Mouse (Mus musculus) E14TG2a.4 (cell line): ENCODE measurements around the gene Stk39.

Source experiments
- H3K27me3 ChIP-seq: 2 replicates; pipeline ENCODE4 v1.6.1; 2014; ENCODE audit warnings: low read length, control low read depth; ENCODE audit not compliant: insufficient read depth
- H3K36me3 ChIP-seq: 2 replicates; pipeline ENCODE4 v1.6.1; 2014; ENCODE audit warnings: low read length, control low read depth; ENCODE audit not compliant: insufficient read depth
- H3K4me1 ChIP-seq: replicated peaks from 2 replicates; pipeline ENCODE4 v1.6.1; 2014; ENCODE audit warnings: low read depth, low read length, control low read depth
- H3K4me3 ChIP-seq: replicated peaks from 2 replicates; pipeline ENCODE4 v1.5.1; 2014; ENCODE audit warnings: mild to moderate bottlenecking, low read length
- H3K9me3 ChIP-seq: 2 replicates; pipeline ENCODE4 v1.6.1; 2014; ENCODE audit warnings: low read length, control low read depth
- CTCF ChIP-seq: conservative IDR thresholded peaks from 2 replicates; pipeline ENCODE4 v1.5.1; 2014; ENCODE audit warnings: low read length
- NANOG ChIP-seq: IDR thresholded peaks from 2 replicates; pipeline ENCODE4 v1.6.1; 2014; ENCODE audit warnings: borderline replicate concordance, low read length, mixed read lengths
- POU5F1 ChIP-seq: IDR thresholded peaks from 2 replicates; pipeline ENCODE4 v1.6.1; 2014; ENCODE audit warnings: low read length, borderline replicate concordance

The Stk39 gene

DNA sequence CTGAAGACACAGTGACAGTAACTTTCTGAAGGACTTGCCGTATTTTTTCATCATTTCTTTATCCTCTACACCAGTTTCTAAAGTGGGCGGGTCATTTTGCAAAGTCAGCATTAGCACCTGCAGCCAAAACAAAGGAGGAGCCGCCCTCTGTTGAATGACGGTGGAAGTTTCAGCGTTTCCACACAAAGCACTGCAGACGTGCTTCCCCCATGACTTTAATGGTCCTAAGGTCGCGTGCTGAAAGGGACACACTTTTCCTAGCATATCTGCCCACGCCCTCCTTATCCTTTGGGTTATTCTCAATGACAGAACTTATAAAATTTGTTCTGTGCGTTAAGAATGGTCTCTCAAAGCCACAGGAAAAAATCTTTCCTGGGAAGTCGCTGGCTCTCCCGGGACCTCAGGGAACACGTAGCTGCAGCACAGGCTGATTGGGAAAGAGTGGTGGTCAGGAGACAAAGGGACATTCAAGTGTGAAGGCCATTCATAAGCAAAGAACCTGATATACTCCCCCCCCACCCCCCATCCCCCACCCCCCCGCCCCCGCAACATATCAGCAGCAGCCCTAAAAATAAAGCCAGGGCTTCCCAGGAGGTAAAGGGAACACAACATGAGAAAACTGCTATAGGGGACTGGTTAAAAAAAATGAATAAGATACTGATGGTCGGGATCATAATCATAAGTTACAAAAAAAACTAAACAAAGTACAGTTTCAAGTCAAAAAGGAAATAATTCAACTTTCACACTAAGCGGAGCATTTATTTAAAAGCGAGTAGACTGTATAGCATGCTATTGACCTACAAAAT lies 105.8 kb downstream of the Stk39 start:
- Histone ChIP-seq H3K27me3 (0 out of 2 replicates have a peak, but pooled peaks cover 6% of the 10 kb centered on the region), H3K36me3 (no peaks in the 10 kb centered on the region), H3K4me1 (peaks cover 47% of the 10 kb centered on the region), H3K9me3 (no peaks in the 10 kb centered on the region), H3K4me3 (peak overlapping the region; percentile 43; the same call in 1 of the 2 replicates)
- no peak for TF ChIP-seq CTCF
- no peak for TF ChIP-seq NANOG
- no peak for TF ChIP-seq POU5F1

DNA sequence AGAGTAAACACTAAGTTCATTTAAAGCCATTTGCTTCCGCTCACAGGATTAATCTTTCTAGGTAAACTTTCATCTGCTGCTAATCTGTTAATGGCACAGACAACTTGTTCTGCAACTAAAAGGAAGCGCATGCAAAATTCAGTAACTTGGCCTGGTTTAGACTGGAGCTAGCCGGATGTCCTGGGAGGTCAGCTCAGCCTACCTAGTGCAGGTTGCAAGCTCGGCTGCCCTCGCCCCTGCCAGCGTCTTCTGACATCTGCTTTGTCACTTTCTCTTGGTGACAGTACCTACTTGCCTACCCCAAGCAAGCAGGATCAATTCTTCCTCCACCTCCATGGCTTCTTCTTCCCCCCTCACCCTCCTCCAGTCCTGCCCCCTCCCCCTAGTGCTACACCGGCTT lies 106.6 kb downstream of the Stk39 start:
- Histone ChIP-seq H3K4me1 (peaks cover 47% of the 10 kb centered on the region), H3K36me3 (no peaks in the 10 kb centered on the region), H3K27me3 (0 out of 2 replicates have a peak, but pooled peaks cover 6% of the 10 kb centered on the region), H3K4me3 (no peak overlapping the region; the same call in 1 of the 2 replicates), H3K9me3 (no peaks in the 10 kb centered on the region)
- TF ChIP-seq NANOG, result no peak
- no peak for TF ChIP-seq POU5F1
- no peak for TF ChIP-seq CTCF

DNA sequence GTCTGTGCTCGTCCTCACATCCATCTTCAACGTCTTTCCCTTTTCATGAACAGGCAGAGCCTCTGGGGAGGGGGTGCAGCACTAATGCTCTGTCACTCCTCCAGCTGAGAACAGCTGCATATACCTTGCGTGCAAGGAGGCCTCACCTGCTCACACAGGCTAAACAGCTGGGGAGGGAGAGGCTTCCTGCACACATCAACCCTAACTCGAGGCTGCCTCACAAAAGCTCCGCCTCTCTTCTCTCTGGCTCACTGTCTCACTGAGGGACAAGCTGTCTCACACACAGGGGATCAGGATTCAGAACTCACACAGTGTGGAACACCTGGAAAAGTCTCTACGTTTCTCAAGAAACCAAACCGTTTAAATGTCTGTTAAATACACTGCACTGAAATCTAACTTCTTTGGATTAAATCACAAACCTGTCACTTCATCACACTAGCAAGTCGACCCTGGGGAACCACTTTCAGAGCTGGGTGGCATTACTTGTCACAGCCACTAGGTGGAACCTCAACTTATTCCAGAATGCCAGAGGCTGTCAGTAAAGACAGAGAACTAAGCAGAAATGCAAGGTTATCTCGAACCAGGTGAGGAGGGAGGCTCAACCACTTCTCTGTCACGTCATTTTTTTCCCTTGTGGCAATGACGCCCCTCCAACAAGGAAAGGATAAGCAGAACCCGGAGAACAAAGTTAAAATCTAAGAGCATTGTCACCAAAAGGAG lies 107.7 kb downstream of the Stk39 start:
- TF ChIP-seq CTCF (peak; percentile 77), NANOG (no peak), POU5F1 (no peak)
- H3K9me3 ChIP-seq, result no peaks in the 10 kb centered on the region
- peaks cover 47% of the 10 kb centered on the region for H3K4me1 ChIP-seq
- no peak overlapping the region for H3K4me3 ChIP-seq
- H3K36me3 ChIP-seq, result no peaks in the 10 kb centered on the region
- H3K27me3 ChIP-seq, result 0 out of 2 replicates have a peak, but pooled peaks cover 6% of the 10 kb centered on the region

DNA sequence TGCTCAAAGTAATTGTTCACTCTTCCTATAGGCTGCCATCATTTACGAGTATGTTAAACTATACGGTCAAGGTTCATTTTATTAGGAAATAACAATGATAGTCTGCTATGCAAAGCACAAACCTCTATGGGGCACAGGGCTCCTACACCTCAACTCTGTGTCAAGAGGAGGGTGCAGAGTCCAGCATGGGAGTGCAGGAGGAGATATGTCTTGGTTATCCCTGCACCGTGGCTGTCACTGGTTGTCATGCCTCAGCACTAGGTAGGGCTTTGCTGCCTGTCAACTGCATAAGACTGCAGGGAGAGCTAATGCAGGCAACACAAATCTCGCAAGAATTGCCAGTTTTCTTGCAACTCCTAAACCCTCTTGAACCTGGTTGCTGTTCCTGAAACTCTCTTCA lies 108.9 kb downstream of the Stk39 start:
- Histone ChIP-seq H3K27me3 (0 out of 2 replicates have a peak, but pooled peaks cover 6% of the 10 kb centered on the region), H3K4me3 (no peak overlapping the region), H3K9me3 (no peaks in the 10 kb centered on the region), H3K36me3 (no peaks in the 10 kb centered on the region), H3K4me1 (peaks cover 44% of the 10 kb centered on the region)
- no peak for TF ChIP-seq CTCF
- TF ChIP-seq POU5F1, result no peak
- no peak for TF ChIP-seq NANOG

DNA sequence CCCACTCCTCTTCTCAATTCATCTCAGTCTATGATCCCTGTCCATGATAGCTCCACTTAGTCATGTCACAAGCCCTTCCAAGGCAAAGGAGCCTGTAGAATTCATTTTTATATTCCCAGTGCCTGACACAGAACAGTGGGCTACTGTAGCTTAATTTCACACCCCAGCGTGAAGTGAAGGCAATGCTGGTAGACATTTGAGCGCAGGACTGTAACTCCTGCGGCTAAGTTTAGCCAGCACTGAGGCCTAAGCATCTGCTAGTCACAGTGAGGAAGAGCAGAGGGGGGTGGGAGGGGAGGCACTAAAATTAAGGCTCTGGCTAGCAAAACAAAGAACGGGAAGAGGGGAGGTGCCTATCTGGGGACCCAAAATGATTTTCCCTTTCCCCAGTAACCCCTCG lies 110.4 kb downstream of the Stk39 start:
- Histone ChIP-seq H3K4me1 (peaks cover 34% of the 10 kb centered on the region), H3K9me3 (no peaks in the 10 kb centered on the region), H3K27me3 (0 out of 2 replicates have a peak, but pooled peaks cover 6% of the 10 kb centered on the region), H3K36me3 (no peaks in the 10 kb centered on the region), H3K4me3 (no peak overlapping the region)
- TF ChIP-seq CTCF, result no peak
- TF ChIP-seq POU5F1, result no peak
- TF ChIP-seq NANOG, result no peak

DNA sequence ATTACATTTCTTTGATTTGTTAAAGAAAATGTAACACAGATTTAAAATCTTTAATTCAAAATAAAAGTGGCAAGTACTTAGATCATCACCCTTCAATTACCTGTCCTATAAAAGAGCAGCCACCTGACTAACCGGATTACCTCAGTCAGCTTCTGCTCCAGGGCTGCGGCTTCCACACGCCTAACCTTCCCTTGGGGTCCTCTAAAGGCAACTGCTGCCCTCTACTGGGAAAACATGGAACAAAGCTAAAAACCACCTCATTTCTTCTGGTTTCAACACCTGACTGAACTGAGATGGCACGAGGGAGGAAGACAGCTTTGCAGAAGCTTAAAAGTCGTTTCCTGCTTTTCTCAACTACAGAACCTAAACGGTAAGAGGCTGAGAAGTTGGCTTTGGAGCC lies 121.4 kb downstream of the Stk39 start:
- no peaks in the 10 kb centered on the region for H3K36me3 ChIP-seq
- no peak overlapping the region for H3K4me3 ChIP-seq
- H3K27me3 ChIP-seq, result peaks cover 44% of the 10 kb centered on the region
- TF ChIP-seq NANOG (no peak), CTCF (peak; percentile 65)
- peaks cover 8% of the 10 kb centered on the region; the same call in 1 of the 2 replicates for H3K4me1 ChIP-seq
- H3K9me3 ChIP-seq, result peaks cover 20% of the 10 kb centered on the region

DNA sequence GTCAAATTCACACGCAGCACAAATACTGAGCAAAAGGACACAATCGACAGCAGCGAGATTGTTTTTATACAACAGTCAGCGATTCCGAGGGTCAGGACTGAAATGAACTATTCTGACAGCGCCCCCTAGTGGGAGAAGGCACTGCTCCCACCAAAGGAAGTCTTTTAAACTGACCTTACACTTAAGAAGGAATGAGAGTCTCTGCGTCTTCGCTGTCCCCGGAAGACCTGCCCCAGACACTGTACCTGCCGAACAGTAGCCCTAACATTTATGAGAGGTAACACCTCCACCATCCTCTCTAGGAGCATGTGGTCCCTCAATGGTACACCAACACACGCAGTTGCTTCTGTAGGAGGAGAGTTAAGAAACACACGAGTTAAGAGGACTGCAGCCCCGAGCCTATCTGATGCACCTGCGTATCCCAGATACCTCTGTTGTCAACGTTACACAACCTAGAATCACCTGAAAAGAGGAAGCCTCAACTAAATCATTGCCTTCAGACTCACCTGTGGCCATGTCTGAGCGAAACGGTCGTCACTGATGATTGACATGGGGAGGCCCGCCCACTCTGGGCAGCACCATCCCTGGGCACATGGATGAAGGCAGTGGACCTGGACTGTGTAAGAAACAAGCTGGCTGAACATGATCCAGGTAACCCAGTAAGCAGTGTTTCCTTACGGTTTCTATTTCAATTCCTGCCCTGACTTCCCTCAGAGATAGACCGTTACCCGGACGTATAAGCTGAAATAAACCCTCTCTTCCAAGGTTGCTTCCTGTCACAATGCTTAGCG lies 122.3 kb downstream of the Stk39 start:
- H3K4me1 ChIP-seq, result peaks cover 8% of the 10 kb centered on the region; the same call in 1 of the 2 replicates
- no peak overlapping the region for H3K4me3 ChIP-seq
- TF ChIP-seq POU5F1 (no peak), CTCF (peak; percentile 72), NANOG (no peak)

DNA sequence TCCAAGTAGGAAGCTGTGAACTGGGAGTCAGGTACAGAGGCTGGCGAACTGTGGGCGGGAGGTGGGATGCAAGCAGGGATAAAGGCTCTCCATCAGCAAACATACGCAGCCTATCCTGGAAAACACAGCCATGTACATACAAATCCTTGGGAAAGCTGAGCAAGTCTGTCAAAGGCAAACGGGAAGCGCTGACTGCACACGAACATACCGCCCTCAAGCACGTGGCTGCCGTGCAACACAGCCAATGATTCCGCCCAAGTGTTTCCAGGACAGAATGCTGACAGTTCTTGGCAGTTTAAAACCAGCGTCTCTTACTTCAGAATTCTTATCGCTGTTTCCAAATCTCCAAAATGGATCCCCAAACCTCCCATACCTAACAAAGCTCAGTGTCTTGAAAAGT lies 123.1 kb downstream of the Stk39 start:
- H3K9me3 ChIP-seq, result peaks cover 20% of the 10 kb centered on the region
- no peaks in the 10 kb centered on the region for H3K36me3 ChIP-seq
- no peak overlapping the region for H3K4me3 ChIP-seq
- no peak for TF ChIP-seq NANOG
- TF ChIP-seq POU5F1, result no peak
- no peak for TF ChIP-seq CTCF
- peaks cover 46% of the 10 kb centered on the region for H3K27me3 ChIP-seq
- H3K4me1 ChIP-seq, result peaks cover 12% of the 10 kb centered on the region; the same call in 1 of the 2 replicates

More for the DNA sequence above, 122.3 kb downstream of the Stk39 start:
- Histone ChIP-seq H3K9me3 (peaks cover 20% of the 10 kb centered on the region), H3K27me3 (peaks cover 46% of the 10 kb centered on the region), H3K36me3 (no peaks in the 10 kb centered on the region)
